Mouse (Mus musculus): Measurements from ENCODE around the gene Tcf20. TPM values are rescaled to one million over a fixed set of nuclear protein-coding genes. Genes with fewer than 3 reads are reported as not detected.

The Tcf20 gene
- 48.7 and 69.3 TPM in 2 replicates for polyA plus RNA-seq (2012; rRNA removed)

GRCm38 (mm10) chr15:82987732-82988112 lies at the start of gene Tcf20:
Tcf20 (minus strand) TSS chr15:82987872.
- Histone ChIP-seq H3K36me3 (ENCODE audit: control insufficient read depth, insufficient read depth, low read length) (no peaks in the 10 kb centered on the region), H3K4me3 (ENCODE audit: control insufficient read depth, insufficient read depth, low read length) (peak within 1 kb of the TSS; percentile 62), H3K27ac (ENCODE audit: control insufficient read depth, insufficient read depth, low read length) (peak within 1 kb of the TSS; percentile 56), H3K27me3 (ENCODE audit: control insufficient read depth, insufficient read depth, low read length) (no peaks in the 10 kb centered on the region; the same call in 1 of the 2 replicates), H3K4me1 (replicated peaks; ENCODE audit: control insufficient read depth, insufficient read depth, low read length) (peaks cover 30% of the 10 kb centered on the region)
- TF ChIP-seq POLR2A (IDR thresholded peaks at IDR 0.05; ENCODE audit: control insufficient read depth, extremely low read depth, insufficient read depth, low read length, poor library complexity) = 0 out of 2 replicates have a peak, but pooled peaks have one; percentile 32
- TF ChIP-seq CTCF (IDR thresholded peaks at IDR 0.05; ENCODE audit: borderline replicate concordance, control insufficient read depth, extremely low read depth, insufficient read depth, low read length, poor library complexity) = 0 out of 2 replicates have a peak, but pooled peaks have one; percentile 48
- WGBS = under 1% methylated on average over 20 of the region's 20 CpGs
- peak; percentile 98 for DNase-seq

- H3K4me1 ChIP-seq (replicated peaks; ENCODE audit: control insufficient read depth, insufficient read depth, low read length) = peaks cover 63% of the 10 kb centered on the region
- no peak for DNase-seq
- no peaks in the 10 kb centered on the region for H3K27me3 ChIP-seq (ENCODE audit: control insufficient read depth, insufficient read depth, low read length)
- no peak overlapping the region for H3K27ac ChIP-seq (ENCODE audit: control insufficient read depth, insufficient read depth, low read length)
- WGBS = 82% methylated on average over 14 of the region's 14 CpGs
- no peak overlapping the region for H3K4me3 ChIP-seq (ENCODE audit: control insufficient read depth, insufficient read depth, low read length)
- TF ChIP-seq CTCF (IDR thresholded peaks at IDR 0.05; ENCODE audit: borderline replicate concordance, control insufficient read depth, extremely low read depth, insufficient read depth, low read length, poor library complexity) = no peak
- no peak for TF ChIP-seq POLR2A (IDR thresholded peaks at IDR 0.05; ENCODE audit: control insufficient read depth, extremely low read depth, insufficient read depth, low read length, poor library complexity)
- H3K36me3 ChIP-seq (ENCODE audit: control insufficient read depth, insufficient read depth, low read length) = no peaks in the 10 kb centered on the region
Measured at GRCm38 (mm10) chr15:83036900-83037519, 49.3 kb upstream of the Tcf20 start.

- DNase-seq = peak; percentile 68
- Histone ChIP-seq H3K27ac (ENCODE audit: control insufficient read depth, insufficient read depth, low read length) (no peak overlapping the region), H3K36me3 (ENCODE audit: control insufficient read depth, insufficient read depth, low read length) (no peaks in the 10 kb centered on the region), H3K4me3 (ENCODE audit: control insufficient read depth, insufficient read depth, low read length) (no peak overlapping the region), H3K27me3 (ENCODE audit: control insufficient read depth, insufficient read depth, low read length) (no peaks in the 10 kb centered on the region), H3K4me1 (replicated peaks; ENCODE audit: control insufficient read depth, insufficient read depth, low read length) (peaks cover 67% of the 10 kb centered on the region)
- no peak for TF ChIP-seq POLR2A (IDR thresholded peaks at IDR 0.05; ENCODE audit: control insufficient read depth, extremely low read depth, insufficient read depth, low read length, poor library complexity)
- no peak for TF ChIP-seq CTCF (IDR thresholded peaks at IDR 0.05; ENCODE audit: borderline replicate concordance, control insufficient read depth, extremely low read depth, insufficient read depth, low read length, poor library complexity)
- 15% methylated on average over 7 of the region's 7 CpGs for WGBS
Measured at GRCm38 (mm10) chr15:83036089-83036488, 48.4 kb upstream of the Tcf20 start.

GRCm38 (mm10) chr15:83034275-83034977 lies 46.8 kb upstream of the Tcf20 start:
- no peak for DNase-seq
- Histone ChIP-seq H3K27ac (ENCODE audit: control insufficient read depth, insufficient read depth, low read length) (no peak overlapping the region), H3K4me1 (replicated peaks; ENCODE audit: control insufficient read depth, insufficient read depth, low read length) (peaks cover 73% of the 10 kb centered on the region), H3K4me3 (ENCODE audit: control insufficient read depth, insufficient read depth, low read length) (no peak overlapping the region), H3K27me3 (ENCODE audit: control insufficient read depth, insufficient read depth, low read length) (no peaks in the 10 kb centered on the region), H3K36me3 (ENCODE audit: control insufficient read depth, insufficient read depth, low read length) (no peaks in the 10 kb centered on the region)
- TF ChIP-seq CTCF (IDR thresholded peaks at IDR 0.05; ENCODE audit: borderline replicate concordance, control insufficient read depth, extremely low read depth, insufficient read depth, low read length, poor library complexity) (no peak), POLR2A (IDR thresholded peaks at IDR 0.05; ENCODE audit: control insufficient read depth, extremely low read depth, insufficient read depth, low read length, poor library complexity) (no peak)
- 77% methylated on average over 17 of the region's 17 CpGs for WGBS

- Histone ChIP-seq H3K27me3 (ENCODE audit: control insufficient read depth, insufficient read depth, low read length) (no peaks in the 10 kb centered on the region), H3K27ac (ENCODE audit: control insufficient read depth, insufficient read depth, low read length) (no peak within 1 kb of the TSS; the same call in 1 of the 2 replicates), H3K36me3 (ENCODE audit: control insufficient read depth, insufficient read depth, low read length) (no peaks in the 10 kb centered on the region), H3K4me3 (ENCODE audit: control insufficient read depth, insufficient read depth, low read length) (peak within 1 kb of the TSS; percentile 32), H3K4me1 (replicated peaks; ENCODE audit: control insufficient read depth, insufficient read depth, low read length) (peaks cover 60% of the 10 kb centered on the region)
- no peak for DNase-seq
- 15% methylated on average over 17 of the region's 17 CpGs for WGBS
- TF ChIP-seq CTCF (IDR thresholded peaks at IDR 0.05; ENCODE audit: borderline replicate concordance, control insufficient read depth, extremely low read depth, insufficient read depth, low read length, poor library complexity) = no peak
- TF ChIP-seq POLR2A (IDR thresholded peaks at IDR 0.05; ENCODE audit: control insufficient read depth, extremely low read depth, insufficient read depth, low read length, poor library complexity) = no peak
Measured at GRCm38 (mm10) chr15:83032981-83033541, 45.4 kb upstream of the Tcf20 start, which contains the start of gene Nfam1. Nfam1 (minus strand) TSS chr15:83033306.

GRCm38 (mm10) chr15:83030884-83031283 lies 43.2 kb upstream of the Tcf20 start:
- H3K36me3 ChIP-seq (ENCODE audit: control insufficient read depth, insufficient read depth, low read length) = no peaks in the 10 kb centered on the region
- 49% methylated on average over 4 of the region's 4 CpGs for WGBS
- H3K4me1 ChIP-seq (replicated peaks; ENCODE audit: control insufficient read depth, insufficient read depth, low read length) = peaks cover 52% of the 10 kb centered on the region
- no peak for TF ChIP-seq CTCF (IDR thresholded peaks at IDR 0.05; ENCODE audit: borderline replicate concordance, control insufficient read depth, extremely low read depth, insufficient read depth, low read length, poor library complexity)
- no peak for TF ChIP-seq POLR2A (IDR thresholded peaks at IDR 0.05; ENCODE audit: control insufficient read depth, extremely low read depth, insufficient read depth, low read length, poor library complexity)
- DNase-seq = no peak
- no peak overlapping the region; the same call in 1 of the 2 replicates for H3K27ac ChIP-seq (ENCODE audit: control insufficient read depth, insufficient read depth, low read length)
- H3K27me3 ChIP-seq (ENCODE audit: control insufficient read depth, insufficient read depth, low read length) = no peaks in the 10 kb centered on the region
- no peak overlapping the region for H3K4me3 ChIP-seq (ENCODE audit: control insufficient read depth, insufficient read depth, low read length)
